Mouse (Mus musculus) kidney, adult 9 months (tissue): ENCODE measurements around the gene Macrod1.

Experiments used
- DNase-seq: peaks from one replicate; pipeline ENCODE4 v3.0.0; 2022

Macrod1 gene

DNA sequence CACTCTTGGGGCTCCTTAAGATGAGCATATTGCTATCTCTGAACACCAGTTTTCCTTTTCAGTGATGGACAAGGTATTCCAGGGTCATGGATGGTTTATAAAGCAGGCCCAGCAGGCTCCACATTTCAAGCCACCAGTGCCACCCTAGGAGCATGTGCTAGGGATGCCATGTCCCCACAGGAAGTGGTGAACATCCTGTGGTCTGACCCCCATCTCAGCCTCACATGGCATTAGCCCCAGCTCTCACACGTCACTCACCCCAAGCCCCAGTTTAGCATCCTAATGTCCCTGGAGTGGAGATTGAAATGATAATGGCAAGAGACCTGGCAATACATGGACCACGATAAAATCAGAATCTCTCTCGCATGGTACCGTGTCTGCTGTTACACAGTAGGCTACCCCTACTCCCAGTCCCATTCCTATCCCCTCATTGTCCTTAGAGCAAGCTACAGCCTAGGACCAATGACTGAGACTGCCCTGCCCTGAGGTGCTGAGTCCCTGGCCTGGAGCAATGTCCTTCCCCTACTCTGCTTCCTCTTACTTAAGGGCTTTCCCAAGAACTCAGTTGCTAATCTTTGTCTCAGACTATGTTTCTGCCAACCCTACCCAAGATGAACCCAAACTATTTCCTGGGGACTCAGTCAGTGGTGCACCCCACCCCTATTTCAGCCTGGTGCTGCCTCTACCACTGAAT lies 59.6 kb downstream of the Macrod1 start:
- DNase-seq = no peak

DNA sequence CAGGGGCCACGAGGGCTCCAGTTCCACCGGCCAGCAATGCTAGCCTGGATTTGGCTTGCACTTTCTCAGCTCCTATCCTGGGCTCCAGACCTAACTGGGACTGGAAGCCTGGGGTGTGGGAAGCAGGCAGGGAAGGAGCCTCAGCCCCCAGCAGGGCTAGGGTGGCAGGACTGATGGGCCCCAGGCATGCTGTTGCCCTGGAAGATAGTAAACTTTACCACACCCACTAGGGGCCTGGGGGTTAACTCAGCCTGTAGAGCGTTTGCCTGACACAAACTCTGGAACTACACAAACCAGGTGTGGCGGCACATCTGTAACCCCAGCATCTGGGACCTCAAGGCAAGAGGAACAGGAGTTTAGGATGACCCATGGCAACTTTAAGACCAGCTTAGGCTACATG lies 60.5 kb downstream of the Macrod1 start:
- DNase-seq = no peak

DNA sequence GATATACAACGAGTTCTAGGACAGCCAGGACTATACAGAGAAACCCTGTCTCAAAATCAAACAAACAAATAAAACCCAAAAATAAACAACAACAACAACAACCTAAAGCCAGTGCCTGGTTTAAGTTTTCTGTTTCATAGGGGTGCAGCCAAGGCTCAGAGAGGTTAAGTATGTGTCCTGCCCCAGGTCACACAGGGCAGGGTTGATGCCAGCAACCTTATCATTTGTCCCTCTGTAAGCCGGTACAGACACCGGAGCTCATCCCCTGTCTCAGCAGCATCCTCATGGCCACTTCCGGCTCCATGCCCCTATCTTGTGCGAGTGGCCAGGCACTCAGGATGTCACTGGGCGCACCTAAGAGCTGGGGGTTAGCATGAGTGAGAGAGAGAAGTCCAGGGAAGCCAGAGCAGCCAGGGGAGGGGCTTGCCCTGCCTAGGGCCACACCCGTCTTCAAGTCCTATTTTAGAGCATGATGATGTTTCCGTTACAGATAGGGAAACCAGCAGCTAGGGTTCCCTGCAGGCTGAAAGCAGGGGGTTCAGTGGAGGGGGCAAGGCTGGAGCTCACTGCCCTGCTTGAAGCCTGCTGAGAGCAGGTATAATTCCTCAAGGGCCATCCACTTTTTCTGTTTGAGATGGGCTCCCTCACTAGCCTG lies 61.2 kb downstream of the Macrod1 start:
- DNase-seq = no peak

DNA sequence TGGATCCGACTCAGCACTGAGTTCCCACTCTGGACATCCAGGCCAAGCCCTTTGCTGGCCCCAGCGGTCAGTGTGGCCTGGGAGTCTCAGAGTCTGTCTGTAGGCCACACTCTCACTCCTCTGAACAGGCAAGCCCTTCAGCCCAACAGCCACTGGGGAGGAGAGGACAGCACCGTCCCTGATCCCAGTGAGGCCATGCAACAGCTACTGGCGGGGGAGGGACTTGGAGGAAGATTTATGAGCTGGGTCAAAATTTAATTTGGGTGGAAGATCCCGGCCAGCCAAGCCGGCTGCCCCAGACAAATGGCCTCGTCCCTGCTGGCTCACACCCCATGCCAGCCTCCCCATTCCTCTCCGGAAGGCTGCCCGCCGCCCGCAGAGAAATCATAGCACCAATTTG lies 64.6 kb downstream of the Macrod1 start:
- peak; percentile 62 for DNase-seq

DNA sequence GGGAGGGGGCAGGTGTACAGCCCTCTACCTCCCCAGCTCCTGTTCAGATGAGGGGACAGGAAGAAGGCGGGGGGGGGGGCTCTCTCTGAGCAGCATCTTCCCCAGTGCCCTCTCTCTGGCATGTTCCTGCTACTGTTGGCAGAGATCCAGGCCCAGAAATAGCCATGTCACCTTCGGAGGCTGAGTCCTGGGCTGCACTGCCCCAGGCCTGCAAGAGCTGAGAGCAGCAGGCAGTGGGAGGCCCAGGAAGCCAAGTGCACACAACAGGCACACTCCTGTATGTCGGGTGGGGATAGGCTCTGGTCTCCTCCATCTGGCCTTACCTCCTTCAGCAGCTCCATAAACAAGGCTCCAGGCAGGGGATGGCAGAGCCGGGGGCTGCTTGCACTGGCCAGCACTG lies 65.7 kb downstream of the Macrod1 start:
- peak; percentile 44 for DNase-seq

DNA sequence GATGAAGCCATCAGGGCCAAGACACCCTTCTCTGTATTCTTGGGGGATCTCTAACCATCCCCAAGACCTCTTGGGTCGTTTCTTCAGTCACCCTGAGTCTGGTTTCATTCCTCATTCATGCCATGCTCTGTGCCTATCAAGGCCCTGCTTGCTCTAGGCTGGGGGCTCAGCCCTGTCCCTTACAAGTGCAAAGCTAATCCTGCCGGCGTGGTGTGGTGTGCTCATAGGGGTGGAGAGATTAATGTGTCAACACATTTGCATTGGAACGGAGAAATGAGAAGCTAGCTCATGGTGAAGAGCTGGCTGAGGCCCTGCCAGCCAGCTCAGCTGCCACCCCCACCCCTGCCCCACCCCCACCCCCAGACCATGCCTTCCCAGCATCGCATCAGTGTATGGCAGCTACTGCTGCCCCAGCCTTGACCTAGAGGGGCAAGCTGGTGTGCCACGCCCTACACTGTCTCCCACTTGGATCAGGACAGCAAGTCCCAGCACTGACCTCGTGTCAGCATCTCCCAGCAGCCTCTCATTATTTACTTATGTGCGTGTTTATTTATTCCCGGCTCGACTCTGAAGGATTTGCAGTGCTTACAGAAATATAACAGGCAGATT lies 66.2 kb downstream of the Macrod1 start:
- no peak for DNase-seq

DNA sequence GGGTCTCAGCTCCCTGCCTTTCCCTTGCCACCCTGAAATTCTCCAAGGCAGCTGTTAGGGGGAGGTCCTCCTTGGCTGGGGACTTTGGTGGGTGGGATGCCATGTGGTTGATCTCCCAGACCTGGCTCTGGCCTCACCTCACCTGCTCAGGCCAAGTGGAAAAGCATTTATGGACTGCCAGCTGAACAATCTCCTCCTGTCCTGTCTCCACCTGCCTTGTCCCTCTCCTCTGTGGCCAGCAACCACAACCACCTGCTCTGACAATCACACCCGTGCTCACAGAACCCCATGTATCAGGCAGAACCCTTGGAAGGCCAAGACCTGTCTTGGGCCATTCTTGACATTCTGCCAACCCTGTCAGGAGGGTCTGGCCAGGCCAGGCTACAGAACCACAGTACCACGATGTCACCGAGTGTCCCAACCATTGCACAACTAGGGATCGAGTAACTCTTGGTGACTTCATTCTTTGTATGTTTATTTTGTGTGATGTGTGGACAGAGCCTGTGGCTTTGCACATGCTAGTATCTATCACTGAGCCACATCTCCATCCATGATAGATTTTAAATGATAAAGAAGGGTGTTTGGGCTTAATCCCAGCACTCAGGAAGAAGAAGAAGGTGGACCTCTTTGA lies 69.0 kb downstream of the Macrod1 start:
- no peak for DNase-seq

DNA sequence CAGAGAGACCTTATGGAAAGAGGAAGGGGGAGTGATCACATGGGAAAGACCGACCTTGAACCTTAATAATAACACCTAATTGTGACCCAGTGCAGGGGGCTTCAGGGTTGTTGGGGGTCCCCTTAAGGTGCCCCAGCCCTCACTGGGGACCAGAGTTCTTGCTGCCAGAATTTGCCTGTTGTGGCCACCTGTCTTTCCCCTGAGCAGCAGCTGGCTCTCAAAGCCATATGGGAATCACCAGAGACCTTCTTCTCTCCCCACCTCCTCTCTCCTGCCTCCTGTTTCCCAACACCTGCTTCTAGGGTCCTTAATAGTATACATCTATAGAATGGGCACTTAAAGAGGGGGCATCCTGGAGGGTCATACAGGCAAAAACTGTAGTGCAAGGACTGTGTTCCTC lies 69.6 kb downstream of the Macrod1 start:
- DNase-seq = no peak

DNA sequence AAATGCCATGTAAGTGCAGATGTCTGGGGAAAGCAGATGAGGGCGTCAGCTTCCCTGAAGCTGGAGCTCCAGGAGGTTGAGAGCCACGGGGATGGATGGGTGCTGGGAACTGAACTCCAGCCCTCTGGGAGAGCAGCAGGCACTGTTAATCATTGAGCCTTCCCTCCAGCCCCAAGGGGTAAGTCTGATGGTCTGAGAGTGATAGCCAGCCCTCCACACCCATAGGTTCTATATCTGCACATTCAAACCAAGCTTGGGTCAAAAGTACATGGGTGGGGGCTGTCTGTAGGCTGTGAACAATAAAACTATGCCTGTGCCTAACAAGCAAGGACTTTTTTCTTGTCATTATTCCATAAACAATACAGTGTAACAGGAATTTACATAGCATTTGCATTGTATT lies 70.3 kb downstream of the Macrod1 start:
- DNase-seq = no peak

DNA sequence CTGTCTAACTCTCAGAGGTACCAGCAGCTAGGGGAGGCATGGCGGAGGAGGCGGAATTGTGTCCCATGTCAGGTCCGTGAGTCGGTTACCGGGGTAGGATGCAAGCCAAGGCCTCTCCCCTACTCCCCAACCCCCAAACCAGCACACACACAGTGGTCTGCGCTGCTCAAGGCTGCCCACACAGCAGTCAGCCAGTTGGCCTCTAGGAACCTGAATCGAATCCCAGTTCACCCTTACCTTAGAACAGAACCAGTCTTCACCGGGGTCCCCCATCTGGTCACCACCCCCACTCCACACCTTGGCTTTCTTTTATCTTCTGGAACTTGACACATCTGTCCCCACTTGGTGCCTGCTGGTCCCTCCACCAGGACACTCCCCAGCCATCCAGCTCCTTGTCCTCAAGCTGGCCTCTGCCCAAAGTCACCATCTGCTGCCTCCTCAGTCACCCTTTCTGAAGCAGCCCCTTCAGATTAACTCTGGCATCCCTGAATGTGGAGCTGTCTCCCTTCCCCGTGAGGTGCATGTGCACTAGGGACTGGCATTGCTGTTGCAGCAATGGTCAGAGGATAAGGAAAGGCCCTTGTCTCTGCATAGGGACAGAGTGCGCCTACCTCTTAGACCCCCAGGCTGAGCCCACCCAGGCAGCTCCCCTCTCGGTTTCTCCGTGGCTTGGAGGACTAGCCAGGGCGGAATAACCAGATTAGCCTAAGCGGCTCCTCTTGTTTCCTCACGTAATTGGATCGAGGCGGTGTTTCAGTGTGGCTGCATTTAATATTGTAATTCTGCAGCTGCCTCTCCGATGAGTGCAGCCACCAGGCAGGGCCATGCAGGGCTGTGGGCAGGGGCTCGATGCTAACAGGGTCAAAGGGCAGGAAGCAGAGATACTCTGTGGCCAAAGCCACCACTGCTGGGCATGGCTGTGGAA lies 72.2 kb downstream of the Macrod1 start:
- DNase-seq = no peak

DNA sequence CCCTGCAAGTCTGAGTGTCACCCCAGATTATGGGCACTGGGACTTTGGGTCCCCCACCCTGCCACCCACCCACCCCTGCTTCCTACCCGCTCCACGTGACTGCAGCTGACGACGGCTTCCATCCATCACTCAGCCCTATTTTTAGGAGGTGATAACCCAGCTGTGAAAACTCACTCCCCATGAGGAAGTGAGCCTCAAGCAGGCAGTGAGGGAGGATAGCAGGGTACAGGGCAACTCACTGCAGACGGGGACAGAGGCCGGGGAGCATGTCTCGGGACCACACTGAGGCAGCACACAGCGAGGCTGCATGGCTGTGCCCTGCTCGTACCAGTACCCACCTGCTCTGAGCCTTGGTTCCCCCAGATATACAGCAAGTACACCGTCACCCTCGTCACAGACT lies 73.7 kb downstream of the Macrod1 start:
- DNase-seq = no peak

DNA sequence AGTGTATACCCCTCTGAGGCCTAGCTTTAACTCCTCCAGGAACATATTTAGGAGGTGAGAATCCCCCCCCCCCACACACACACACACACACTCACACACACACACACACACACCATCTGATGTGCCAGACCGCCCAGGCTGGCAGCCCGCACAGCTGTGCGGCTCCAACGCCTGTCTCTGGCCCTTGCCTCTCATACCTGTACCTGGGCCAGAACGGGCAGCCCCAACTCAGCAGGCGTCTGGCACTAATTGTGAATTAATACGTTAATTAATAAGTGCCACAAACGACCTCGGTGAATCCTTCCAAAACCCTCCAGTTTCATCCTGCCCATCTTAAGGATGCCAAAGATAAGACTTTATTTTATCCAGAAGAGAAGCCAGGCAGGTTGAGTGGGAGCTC lies 76.8 kb downstream of the Macrod1 start:
- no peak for DNase-seq

DNA sequence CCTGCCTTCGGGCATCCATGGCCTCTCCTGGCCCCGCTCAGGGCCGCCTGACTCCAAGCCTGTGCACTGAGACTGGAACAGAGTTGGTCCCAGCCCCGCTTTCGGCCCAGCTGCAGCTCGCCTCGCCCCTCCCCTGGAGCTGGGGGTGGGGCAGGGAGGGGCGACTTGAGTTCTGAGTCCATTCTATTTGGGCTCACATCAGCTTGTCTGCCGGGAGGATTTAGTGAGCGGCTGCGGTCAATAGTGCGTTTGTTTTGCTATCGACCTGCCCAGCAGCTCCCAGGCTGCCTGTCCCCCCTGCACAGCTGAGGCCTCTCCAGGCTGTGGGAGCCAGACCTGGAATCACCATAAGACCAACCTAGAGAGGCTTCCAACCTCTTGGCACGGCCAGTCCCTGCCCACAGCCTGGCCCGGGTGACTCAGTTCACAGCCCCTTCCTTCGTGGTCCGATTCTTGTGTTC lies 78.1 kb downstream of the Macrod1 start:
- peak; percentile 68 for DNase-seq

DNA sequence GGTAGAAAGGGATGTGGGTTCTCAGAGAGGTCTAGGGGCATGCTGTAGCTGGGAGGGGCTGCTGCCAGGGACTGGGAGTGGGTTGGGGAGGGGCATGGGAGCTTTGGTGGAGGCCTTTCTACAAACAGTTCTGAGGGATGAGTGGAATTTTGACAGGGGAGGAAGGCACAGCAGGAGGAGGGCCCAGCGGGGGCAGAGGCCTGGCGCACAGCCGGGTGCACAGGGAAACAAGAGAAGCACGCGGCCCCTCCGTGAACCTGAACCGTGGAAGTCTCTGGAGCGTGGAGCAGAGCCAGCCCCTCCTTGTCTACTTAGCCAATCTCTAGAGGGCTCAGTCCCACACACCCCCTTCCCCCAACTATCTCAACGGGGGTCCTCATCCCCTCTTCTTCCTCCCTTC lies 78.9 kb downstream of the Macrod1 start:
- peak; percentile 88 for DNase-seq

DNA sequence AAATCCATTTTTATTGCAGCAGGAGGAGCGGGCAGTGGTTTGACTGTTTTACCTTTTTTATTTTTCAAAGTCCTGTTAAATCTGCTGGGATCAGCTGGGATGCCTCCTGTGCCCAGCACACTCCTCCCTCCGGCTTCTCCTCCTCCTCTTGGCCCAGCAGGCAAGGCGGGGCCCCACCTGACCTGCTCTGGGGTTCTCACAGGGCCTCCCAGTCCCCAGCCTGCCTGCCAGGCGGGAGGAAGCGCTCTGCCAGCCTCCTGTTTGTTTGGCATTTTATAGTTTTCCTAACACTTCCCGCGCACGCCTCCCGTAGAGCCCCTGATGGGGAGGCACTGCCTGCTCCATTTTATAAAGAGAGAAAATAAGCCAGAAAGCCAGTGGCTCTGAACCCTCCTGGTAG lies 79.4 kb downstream of the Macrod1 start:
- peak; percentile 82 for DNase-seq

DNA sequence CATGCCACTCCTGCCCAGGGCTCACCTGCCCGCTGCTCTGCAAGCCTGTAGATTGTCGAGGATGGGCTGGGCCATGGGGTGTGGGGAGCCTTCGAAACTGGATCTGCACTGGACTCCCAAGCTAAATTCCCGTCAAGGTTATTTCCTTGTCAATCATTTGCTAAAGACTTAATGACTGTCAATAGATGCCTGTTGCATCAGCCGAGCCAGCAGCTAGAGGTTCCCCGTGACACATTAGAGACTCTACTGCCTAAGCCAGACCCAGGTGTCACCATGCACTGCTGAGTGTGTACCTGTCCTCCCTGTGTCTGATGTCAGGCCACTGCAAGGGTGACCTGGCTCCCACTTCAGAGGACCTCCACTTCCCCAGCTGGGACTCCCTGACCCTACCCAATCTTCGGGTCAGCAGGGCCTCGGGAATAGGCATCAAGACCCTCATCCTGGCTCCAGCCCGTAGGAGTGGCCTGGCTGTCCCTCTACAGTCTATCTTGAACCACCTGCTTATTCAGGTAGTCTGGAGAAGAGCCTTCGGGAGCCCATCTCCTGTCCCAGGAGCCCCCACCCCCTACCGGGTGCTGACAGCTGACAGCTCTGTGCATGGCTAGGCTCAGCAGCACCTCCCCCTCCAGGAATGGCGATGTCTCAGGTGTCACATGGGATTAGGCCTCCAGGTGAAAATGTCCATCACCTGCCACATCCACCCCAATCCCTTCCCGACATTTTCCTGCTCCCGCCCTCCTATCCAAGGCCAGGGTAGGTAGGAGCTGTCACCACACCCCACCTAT lies 80.3 kb downstream of the Macrod1 start:
- peak; percentile 88 for DNase-seq

DNA sequence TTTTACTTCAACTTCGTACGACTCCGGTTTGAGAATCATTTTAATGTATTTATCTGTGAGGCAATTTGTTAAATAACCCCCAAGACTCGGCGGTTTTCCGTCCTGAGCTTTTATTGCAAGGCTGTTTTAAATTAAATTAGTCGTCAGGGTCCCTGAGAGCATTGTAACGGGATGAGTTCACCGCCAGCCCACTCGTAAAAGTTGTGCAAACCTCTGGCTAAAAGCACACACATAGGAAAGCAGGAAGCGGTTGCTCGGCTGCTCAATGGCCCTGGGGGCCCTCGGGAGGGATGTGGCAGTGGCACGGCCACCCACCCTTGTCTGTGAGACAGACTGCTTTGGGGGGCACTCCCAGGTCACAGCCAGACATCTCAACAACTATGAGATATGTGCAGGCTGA lies 81.7 kb downstream of the Macrod1 start:
- no peak for DNase-seq

DNA sequence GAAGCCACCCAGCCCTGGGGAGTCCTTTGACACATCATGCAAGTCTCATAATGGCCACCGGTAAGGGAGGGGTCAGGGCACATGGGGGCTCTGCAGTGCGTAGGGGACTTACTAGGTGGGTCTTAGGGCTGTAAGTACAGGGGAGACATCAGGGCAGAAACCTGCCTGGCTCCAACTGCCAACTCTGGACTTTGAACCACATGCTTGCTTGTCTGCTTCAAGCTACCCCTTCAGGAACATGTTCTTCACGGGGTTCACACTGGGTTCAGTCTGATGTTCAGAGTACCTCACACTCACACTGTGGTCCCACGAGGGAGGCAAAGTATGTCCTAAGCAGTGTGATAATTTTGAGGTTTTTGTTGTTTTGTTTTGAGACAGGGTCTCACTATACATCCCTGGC lies 82.7 kb downstream of the Macrod1 start:
- peak; percentile 58 for DNase-seq

DNA sequence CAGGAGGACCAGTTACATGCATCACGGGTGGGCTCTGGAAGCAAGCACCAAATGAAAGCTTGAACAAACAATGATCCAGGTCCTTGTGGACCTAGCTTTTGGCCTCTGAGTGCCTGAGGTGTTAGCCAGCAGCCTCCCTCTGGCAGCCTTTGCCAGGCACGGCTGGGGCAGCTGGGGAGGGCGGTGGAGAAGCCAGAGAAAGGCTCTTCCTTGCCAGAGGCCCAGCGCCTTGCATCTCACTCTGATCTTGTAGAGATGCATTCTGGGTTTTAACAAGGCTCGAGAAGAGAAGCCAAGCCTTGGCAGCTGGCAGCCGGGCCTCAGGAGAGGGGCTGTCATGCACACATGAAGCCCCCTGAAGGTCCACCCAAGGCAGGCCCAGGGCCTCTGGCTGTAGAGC lies 83.8 kb downstream of the Macrod1 start:
- DNase-seq = no peak

DNA sequence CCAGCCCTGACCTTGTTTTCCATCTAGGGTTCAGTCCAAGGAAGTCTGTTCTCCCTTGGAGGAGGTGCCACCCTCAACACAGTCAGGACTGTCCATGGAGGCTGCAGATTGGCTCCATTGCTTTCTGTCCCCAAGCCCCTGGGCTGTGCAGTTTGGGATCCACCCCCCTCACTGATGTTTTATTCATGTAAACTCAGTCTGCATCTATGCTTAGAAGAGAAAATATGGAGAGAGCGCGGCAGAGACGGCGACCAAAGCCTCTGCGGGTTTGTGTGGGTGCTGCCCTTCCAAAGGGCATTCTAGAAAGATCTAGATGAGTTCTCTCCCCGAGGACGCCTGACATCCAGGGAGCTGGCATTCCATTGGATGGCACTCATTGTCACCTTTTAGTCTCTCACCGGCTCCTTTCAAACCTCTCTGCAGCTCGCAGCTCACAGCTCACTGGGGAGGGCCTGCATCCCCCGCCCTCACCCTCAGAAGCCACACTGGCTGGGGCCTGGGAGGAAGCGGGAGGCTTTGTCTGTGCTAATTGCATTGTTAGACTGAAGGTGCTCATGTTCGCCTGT lies 84.3 kb downstream of the Macrod1 start:
- peak; percentile 47 for DNase-seq

DNA sequence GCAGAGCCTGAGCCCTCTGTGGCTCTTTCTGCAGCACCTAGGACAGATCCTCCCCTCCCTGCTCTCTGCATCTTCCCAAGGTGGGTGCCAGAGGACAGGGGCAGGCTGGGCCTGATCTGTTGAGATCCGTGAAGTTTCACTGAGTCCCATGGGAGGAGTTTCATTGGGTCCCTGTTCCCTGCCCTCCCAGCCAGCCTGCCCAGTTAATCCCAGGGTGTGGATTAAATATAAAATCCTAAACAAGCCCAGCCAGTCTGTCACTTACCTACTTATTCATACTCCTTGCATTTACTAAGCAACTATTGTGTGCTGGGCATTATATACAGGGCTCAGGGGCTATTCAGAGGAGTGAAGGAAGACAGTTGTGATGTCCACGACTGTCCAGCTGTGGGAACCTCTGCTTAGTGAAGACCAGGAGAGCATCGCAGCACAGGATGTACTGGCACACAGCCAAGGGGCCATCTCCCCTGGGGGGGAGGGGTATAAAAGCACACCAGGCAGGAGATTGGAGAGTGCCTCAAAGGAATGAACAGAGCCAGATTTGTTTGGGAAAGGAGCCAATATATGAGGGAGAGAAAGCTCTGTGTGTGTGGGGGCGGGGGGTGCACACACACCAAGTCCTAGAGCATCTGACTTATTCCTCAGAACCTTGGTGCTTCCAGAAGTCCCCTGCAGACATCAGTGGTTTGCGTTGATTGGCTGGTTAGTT lies 85.8 kb downstream of the Macrod1 start:
- DNase-seq = no peak
